ENCODE assay signal across 9 mouse cellular contexts in the genomic region with DNA sequence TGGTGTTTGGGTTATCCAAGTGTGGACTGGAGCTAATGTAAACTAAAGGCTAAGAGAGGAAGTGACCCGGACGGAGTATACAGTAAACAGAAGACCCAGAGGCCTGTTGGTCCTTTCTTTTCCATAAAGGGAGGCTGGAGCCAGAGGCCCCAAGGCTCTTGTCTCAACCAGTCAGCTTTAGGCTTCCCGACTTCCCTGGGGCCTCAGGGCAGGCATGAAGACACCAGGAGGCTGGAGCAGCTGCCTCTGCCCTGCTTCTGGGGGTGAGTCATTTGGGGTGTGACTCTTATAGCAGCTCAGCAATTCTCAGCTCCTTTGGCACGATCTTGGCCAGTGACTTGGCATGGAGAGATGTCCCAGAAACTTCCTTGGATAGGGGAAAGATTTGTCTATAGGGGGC.
DNase-seq lines count a peak whose midpoint lies in the region; ATAC-seq and TF ChIP-seq lines count a peak whose summit lies in the region.
"Had no signal": no experiment of that assay in that cellular context is flagged by ENCODE, and none has a peak within 500 bp of the region (broad histone marks: within the 10 kb centered on the region; RNA-seq: fewer than 3 reads in every experiment).

No protein-coding gene starts in this region.

- H3K9ac ChIP-seq in midbrain, embryonic 12.5 days (replicated peaks): 0 out of 2 replicates have a peak overlapping the region, but pooled peaks have one; percentile 15
- H3K9ac ChIP-seq in midbrain, postnatal 0 days (replicated peaks; ENCODE audit: low read length, poor library complexity, severe bottlenecking): no peak overlapping the region
- no peak overlapping the region for H3K9ac ChIP-seq in heart, postnatal 0 days (replicated peaks; ENCODE audit: low read depth, low read length)
- H3K9ac ChIP-seq in forebrain, embryonic 15.5 days (replicated peaks): no peak overlapping the region
- H3K9ac ChIP-seq: embryonic facial prominence, embryonic 12.5 days had no signal

- no peaks in the 10 kb centered on the region for H3K27me3 ChIP-seq in midbrain, embryonic 12.5 days
- no peaks in the 10 kb centered on the region for H3K27me3 ChIP-seq in midbrain, postnatal 0 days (ENCODE audit: insufficient read depth, low read length)
- H3K27me3 ChIP-seq in embryonic facial prominence, embryonic 10.5 days (replicated peaks; ENCODE audit: low read depth, poor library complexity, severe bottlenecking): no peaks in the 10 kb centered on the region
- H3K27me3 ChIP-seq in heart, postnatal 0 days (ENCODE audit: control insufficient read depth, insufficient read depth, low read length): no peaks in the 10 kb centered on the region
- H3K27me3 ChIP-seq in forebrain, embryonic 15.5 days: no peaks in the 10 kb centered on the region
- H3K27me3 ChIP-seq: embryonic facial prominence, embryonic 12.5 days had no signal

- H3K4me1 ChIP-seq in midbrain, embryonic 12.5 days: no peaks in the 10 kb centered on the region
- no peaks in the 10 kb centered on the region for H3K4me1 ChIP-seq in midbrain, postnatal 0 days (ENCODE audit: insufficient read depth, low read length)
- H3K4me1 ChIP-seq in embryonic facial prominence, embryonic 10.5 days: peaks cover 44% of the 10 kb centered on the region
- H3K4me1 ChIP-seq in heart, postnatal 0 days (ENCODE audit: control insufficient read depth, insufficient read depth): peaks cover 36% of the 10 kb centered on the region
- H3K4me1 ChIP-seq in forebrain, embryonic 15.5 days: peaks cover 7% of the 10 kb centered on the region
- H3K4me1 ChIP-seq: embryonic facial prominence, embryonic 12.5 days had no signal

- H3K4me2 ChIP-seq in midbrain, embryonic 12.5 days (replicated peaks): no peak overlapping the region
- no peak overlapping the region for H3K4me2 ChIP-seq in midbrain, postnatal 0 days (ENCODE audit: low read depth, low read length, poor library complexity, severe bottlenecking)
- H3K4me2 ChIP-seq in heart, postnatal 0 days (ENCODE audit: low read depth, low read length): no peak overlapping the region
- no peak overlapping the region for H3K4me2 ChIP-seq in forebrain, embryonic 15.5 days (replicated peaks)
- H3K4me2 ChIP-seq: embryonic facial prominence, embryonic 12.5 days had no signal

- H3K9me3 ChIP-seq in midbrain, embryonic 12.5 days: no peaks in the 10 kb centered on the region
- no peaks in the 10 kb centered on the region for H3K9me3 ChIP-seq in midbrain, postnatal 0 days (ENCODE audit: low read length)
- H3K9me3 ChIP-seq in embryonic facial prominence, embryonic 10.5 days: no peaks in the 10 kb centered on the region
- H3K9me3 ChIP-seq in heart, postnatal 0 days (replicated peaks; ENCODE audit: control insufficient read depth, low read length): no peaks in the 10 kb centered on the region
- H3K9me3 ChIP-seq in forebrain, embryonic 15.5 days: no peaks in the 10 kb centered on the region
- H3K9me3 ChIP-seq: embryonic facial prominence, embryonic 12.5 days had no signal

- TF ChIP-seq EP300 in heart, postnatal 0 days (IDR thresholded peaks at IDR 0.05; ENCODE audit: low read depth): no peak

- TF ChIP-seq CTCF in midbrain, postnatal 0 days (IDR thresholded peaks at IDR 0.05): no peak
- no peak for TF ChIP-seq CTCF in heart, postnatal 0 days (IDR thresholded peaks at IDR 0.05; ENCODE audit: low read depth)

- H3K4me3 ChIP-seq in midbrain, embryonic 12.5 days: no peak overlapping the region
- H3K4me3 ChIP-seq in midbrain, postnatal 0 days (ENCODE audit: low read depth, low read length): no peak overlapping the region
- H3K4me3 ChIP-seq in embryonic facial prominence, embryonic 10.5 days: no peak overlapping the region
- H3K4me3 ChIP-seq in heart, postnatal 0 days (ENCODE audit: low read depth, low read length): no peak overlapping the region
- H3K4me3 ChIP-seq in forebrain, embryonic 15.5 days: no peak overlapping the region
- H3K4me3 ChIP-seq: embryonic facial prominence, embryonic 12.5 days had no signal

- 60% methylated on average over 4 of the region's 4 CpGs for WGBS in midbrain, embryonic 12.5 days
- 53% methylated on average over 4 of the region's 4 CpGs for WGBS in midbrain, postnatal 0 days
- 42% methylated on average over 4 of the region's 4 CpGs for WGBS in embryonic facial prominence, embryonic 10.5 days
- WGBS in heart, postnatal 0 days: 26% methylated on average over 4 of the region's 4 CpGs
- 57% methylated on average over 4 of the region's 4 CpGs for WGBS in forebrain, embryonic 15.5 days

- H3K27ac ChIP-seq in midbrain, embryonic 12.5 days (replicated peaks): no peak overlapping the region
- H3K27ac ChIP-seq in midbrain, postnatal 0 days (ENCODE audit: low read depth, low read length): no peak overlapping the region
- H3K27ac ChIP-seq in embryonic facial prominence, embryonic 10.5 days (replicated peaks): peak overlapping the region; percentile 35
- H3K27ac ChIP-seq in heart, postnatal 0 days (ENCODE audit: low read depth): peak overlapping the region; percentile 44
- no peak overlapping the region for H3K27ac ChIP-seq in forebrain, embryonic 15.5 days (replicated peaks)
- H3K27ac ChIP-seq: embryonic facial prominence, embryonic 12.5 days had no signal

- ATAC-seq in midbrain, embryonic 12.5 days (ENCODE audit: low FRiP score, low read depth): no peak
- no peak for ATAC-seq in midbrain, postnatal 0 days (ENCODE audit: low FRiP score)
- no peak for ATAC-seq in heart, postnatal 0 days (ENCODE audit: insufficient read depth, low read depth)
- ATAC-seq in forebrain, embryonic 15.5 days (replicated peaks): no peak

- DNase-seq in midbrain, postnatal 0 days (ENCODE audit: low spot score): no peak
- DNase-seq in embryonic facial prominence, embryonic 10.5 days (ENCODE audit: low spot score): no peak
- DNase-seq in heart, postnatal 0 days (ENCODE audit: low spot score): no peak
- DNase-seq in skeletal muscle tissue, adult 2 months (ENCODE audit: low read depth, low spot score): peak; percentile 75
- DNase-seq in thymus, postnatal 14 days: no peak
- DNase-seq in layer of hippocampus, adult 9-11 months: no peak

- peaks cover 22% of the 10 kb centered on the region; the same call in 1 of the 2 replicates for H3K36me3 ChIP-seq in midbrain, embryonic 12.5 days
- H3K36me3 ChIP-seq in midbrain, postnatal 0 days (ENCODE audit: insufficient read depth, low read length): peaks cover 41% of the 10 kb centered on the region
- peaks cover 51% of the 10 kb centered on the region for H3K36me3 ChIP-seq in embryonic facial prominence, embryonic 10.5 days (replicated peaks)
- H3K36me3 ChIP-seq in heart, postnatal 0 days (replicated peaks; ENCODE audit: control insufficient read depth, insufficient read depth, low read length): no peaks in the 10 kb centered on the region; the same call in 1 of the 2 replicates
- peaks cover 18% of the 10 kb centered on the region; the same call in 1 of the 2 replicates for H3K36me3 ChIP-seq in forebrain, embryonic 15.5 days

Comparison
In these comparisons a context has a peak if more than half of its experiments do, and no peak if none do; other contexts are left out.
1. H3K27ac ChIP-seq: peak in embryonic facial prominence, embryonic 10.5 days (single experiment) and heart, postnatal 0 days (single experiment); none in midbrain, embryonic 12.5 days (single experiment), midbrain, postnatal 0 days (single experiment) and forebrain, embryonic 15.5 days (single experiment).